Mouse (Mus musculus): ENCODE measurements around the gene Lhcgr.
"Not testable (repeated sequence)": the region's sequence is repeated elsewhere in the genome, so short reads cannot be mapped to it uniquely, and the experiment has no call there.

The Lhcgr gene

DNA sequence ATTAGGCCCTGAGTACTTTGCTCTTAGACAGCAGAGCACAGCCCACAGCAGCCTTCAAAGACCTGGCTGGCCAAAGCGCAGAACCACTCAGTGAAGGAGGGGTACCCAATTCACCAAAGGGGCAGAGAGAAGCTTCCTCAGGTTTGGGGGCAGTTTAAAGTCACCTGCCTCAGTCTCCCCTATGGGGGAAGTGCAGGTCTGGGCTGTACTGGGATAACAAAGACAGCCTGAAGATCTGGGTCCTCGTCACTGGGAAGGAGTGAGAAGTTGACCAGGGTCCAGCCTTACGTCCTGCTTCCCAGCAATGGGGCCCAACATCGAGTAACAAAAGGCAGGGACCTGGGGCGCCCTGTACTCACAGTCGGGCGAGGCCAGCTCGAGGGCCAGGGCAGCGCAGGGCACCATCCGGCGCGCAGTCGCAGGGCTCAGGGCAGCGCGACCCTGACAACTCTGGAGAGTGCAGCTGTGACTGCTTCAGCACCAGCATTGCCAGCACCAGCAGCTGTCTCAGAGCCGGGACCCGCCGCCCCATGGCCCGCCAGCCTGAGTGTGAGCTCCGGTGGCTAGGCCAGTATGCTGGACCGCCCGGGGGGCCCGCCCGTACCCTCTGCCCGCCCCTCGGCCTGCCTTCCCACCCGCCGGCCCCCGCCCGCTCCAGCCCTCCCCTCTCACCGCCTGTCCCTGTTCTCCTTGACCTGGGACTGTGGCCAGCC, at the start of gene Lhcgr:
TSS of gene Lhcgr (minus strand) at position 551 of the 713 bp plus-strand sequence.
- in situ Hi-C loops (cut with MboI, MseI), result no loop called here

DNA sequence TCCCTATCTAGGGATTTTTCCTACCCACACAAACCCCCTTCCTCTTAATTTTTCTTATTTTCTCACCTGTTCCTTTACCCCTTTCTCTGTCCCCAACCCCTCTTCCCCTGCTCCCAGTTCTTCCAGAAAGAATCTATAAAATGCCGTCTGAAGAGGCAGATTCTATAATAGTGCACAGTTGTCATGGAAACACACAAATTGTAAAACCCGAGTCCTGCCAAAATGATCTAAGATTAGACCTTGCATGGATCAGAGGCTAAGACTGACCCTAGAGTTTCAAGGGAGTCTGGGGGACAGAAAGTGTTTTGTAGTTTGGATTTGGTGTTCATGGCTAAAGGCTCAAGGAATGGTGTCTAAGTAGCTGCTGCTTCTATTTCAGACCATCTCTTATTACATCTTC, 25.8 kb upstream of the Lhcgr start:
- in situ Hi-C loops (cut with MboI, MseI), result no loop called here

DNA sequence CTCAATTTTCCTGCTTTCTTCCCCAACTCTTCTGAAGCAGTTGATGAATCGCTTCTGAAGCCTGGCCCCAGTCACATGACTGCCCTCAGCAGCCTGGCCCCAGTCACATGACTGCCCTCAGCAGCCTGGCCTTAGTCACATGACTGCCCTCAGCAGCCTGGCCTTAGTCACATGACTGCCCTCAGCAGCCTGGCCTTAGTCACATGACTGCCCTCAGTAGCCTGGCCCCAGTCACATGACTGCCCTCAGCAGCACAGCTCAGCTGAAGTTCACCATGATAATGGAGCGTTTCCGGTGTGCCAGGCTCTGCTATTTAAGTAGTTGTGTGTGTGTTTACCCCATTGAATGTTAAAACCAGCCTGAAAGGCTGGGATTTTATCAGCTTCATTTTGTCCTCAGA, 21.2 kb upstream of the Lhcgr start:
- in situ Hi-C loops (cut with MboI, MseI), result not testable (repeated sequence)

DNA sequence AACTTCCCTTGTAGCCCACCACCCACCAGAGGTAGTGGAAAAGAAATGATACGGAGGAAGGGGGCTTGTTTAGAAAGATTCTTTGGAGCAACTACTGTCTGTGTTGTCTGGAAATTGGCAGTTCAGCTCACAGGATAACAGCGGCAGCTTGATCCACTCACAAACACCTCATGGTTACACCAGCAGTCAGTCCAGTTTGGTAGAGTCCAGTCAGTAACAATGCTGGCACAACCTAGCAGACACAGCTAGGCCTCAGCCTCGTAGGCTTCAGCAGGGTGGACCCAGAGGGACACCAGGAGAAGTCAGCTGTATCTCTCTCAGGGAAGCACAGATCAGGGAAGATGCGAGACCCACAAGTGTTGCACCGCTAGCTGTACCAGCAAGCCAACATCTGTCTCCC, 19.0 kb upstream of the Lhcgr start:
- in situ Hi-C loops (cut with MboI, MseI), result no loop called here

DNA sequence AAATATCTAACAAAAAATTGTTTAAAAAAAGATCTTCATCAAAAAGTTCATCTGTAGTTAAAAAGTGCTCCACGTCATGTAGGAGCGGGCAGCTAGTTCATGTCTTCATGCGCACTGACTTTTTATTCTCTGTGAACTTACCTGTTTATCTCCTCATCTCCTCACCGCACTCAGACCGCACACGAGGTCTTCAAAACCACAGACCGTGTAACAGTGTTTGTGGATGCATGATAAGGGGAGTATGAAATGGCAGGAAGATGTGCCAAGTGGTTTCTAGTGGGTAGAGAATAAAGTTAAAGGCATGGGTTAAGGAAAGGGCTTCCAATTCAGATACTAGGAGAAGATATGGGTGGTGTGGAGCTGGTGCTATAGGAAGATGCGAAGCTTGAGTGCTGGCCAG, 14.6 kb upstream of the Lhcgr start:
- in situ Hi-C loops (cut with MboI, MseI), result no loop called here

DNA sequence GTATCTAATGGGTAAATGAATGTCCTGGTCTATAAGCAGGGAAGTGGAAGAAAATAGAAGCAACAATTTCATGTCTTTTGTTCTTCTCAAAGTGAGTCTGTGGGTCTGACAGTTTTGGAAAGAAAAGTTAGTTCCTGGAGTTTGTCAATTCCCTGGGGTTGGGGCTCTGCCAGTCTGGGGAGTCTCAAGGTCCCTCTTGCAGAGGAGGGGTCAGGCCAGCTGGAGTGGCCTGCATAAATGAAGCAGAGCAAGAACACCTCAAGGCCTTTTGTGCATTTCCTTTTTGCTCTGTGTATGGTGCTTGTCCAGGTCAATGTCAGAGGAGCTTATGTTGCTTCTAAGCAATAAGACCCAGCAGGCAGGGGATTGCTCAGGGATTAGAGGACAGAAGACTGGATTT, 11.7 kb upstream of the Lhcgr start:
- in situ Hi-C loops (cut with MboI, MseI), result no loop called here

DNA sequence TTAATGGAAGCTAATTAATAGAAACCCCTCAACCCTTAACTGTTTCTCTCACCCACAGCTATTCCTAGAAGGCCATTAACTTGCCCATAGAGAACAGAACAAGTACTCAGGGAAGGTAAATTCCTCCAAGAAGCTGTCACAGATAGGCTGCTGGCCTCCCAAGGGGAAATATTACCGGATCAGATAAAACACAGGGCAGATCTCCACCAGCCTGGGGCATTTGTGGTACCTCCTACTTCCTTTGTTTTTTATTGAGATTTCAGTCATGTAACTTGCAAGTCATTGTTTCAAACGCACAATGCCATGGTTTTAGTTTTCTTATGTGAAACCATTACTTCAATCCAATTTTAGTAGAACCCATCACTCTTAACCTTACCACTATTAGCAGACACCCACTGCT, 1.1 kb downstream of the Lhcgr start:
- in situ Hi-C loops (cut with MboI, MseI), result no loop called here

DNA sequence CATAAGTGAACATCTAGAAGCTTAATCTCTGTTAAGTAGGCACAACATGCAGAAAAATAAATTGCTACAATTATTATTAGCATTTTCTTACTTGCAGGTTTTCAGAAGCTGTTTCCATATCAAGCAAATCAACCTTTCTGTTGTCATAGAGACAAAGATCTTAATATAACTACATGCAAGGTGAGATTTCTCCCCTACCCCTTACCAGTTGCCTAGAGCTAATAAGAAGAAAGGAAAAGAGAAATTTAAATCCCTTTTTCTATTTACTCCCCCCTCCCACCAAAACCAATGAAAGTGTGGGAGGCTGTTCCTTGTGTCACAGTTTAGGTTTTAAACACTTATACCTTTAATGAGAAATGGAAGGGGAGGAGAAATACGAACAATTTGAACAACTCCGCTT, 3.4 kb downstream of the Lhcgr start:
- in situ Hi-C loops (cut with MboI, MseI), result no loop called here

DNA sequence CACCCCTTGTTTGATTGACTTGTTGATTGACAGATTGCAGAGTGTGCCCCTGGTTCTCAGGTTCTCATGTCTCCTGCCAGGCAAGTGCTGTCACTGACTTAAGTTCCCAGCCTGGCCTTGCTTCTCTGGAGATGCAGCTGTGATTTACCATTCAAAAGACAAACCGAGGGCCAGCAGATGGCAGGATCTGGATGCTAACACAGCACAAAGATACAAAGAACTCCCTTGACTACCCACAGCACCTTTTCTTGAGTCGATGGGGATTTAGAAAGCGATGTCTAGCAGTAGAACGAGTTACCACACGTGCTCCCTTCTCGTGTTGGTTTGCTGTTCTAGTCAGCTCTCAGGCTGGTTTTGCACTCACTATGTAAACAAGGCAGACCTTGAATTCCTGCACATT, 4.9 kb downstream of the Lhcgr start:
- in situ Hi-C loops (cut with MboI, MseI), result no loop called here

DNA sequence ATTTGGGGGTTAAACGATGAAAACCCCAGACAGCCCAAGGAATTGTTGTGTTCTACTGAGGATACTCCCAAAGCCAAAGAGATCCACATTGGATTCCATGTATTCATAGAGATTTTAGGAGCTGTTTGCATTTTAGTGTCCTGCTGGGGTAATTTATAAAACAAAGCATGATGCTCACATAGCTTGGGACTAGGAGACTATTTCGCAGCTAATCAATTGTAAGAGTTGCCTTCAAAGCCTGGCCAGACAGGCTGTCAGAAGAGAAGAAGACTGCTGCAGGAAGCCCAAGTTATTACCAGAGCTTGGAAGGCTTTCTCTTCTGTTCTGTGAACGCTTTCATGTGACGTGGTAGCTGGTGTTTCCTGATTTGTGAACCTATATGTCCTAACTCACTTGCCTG, 5.4 kb downstream of the Lhcgr start:
- in situ Hi-C loops (cut with MboI, MseI), result no loop called here

DNA sequence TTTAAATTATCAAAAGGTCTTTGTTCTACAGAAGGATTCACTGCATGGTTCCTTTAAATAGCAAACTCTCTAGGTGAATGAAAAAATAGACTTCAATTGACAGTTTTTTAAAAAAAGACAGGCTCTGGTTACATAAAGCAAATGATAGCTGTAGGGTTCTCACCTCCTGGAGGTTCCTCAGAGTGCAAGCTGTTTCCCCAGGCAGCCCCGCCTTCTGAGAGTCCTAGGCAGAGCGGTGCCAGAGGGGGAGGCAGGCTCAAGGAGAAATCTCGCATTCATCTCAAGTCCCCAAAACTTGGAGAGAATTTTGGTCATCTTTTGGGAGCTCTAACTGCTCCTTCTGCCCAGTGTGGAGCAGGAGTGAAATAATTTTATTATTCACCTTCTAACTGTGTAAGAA, 12.6 kb downstream of the Lhcgr start:
- in situ Hi-C loops (cut with MboI, MseI), result no loop called here

DNA sequence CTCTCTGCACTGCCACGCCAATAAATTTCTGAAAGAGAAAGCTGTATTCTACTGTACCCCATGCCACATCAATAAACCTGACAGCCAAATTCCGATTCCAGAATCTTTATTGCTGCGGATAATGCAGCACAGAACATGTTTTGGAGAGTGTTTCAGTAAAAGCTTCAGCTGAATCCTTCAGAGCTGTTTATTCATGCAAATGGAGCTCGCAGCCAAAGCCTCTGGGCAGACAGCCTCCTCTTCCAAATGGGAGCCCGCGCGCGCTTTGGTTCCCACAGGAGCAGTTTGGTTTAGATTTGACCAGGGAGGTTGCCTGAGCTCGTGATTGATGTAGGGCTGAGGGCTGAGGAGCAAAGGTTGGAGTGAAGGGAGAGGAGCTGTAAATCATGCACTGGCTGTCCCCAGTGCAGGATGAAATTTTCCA, 17.7 kb downstream of the Lhcgr start:
- in situ Hi-C loops (cut with MboI, MseI), result no loop called here

DNA sequence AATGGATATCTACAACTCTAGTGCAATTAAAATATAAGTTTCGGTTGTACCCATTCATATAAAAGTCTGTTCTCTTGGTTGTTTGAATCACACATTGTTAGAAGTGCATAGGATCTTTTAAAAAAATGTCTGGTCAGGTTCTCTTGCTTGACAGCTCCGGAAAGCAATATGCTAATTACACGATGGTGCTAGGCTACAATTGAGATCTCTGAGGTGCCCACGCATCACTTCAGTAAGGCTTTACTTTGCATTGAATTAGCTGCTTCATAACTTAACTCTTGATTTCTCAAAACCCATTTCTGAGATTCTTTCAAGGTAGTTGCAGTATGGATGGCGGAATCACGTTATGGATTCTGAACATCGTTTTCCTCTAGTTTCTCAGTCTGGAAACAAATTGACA, 21.7 kb downstream of the Lhcgr start:
- in situ Hi-C loops (cut with MboI, MseI), result no loop called here

DNA sequence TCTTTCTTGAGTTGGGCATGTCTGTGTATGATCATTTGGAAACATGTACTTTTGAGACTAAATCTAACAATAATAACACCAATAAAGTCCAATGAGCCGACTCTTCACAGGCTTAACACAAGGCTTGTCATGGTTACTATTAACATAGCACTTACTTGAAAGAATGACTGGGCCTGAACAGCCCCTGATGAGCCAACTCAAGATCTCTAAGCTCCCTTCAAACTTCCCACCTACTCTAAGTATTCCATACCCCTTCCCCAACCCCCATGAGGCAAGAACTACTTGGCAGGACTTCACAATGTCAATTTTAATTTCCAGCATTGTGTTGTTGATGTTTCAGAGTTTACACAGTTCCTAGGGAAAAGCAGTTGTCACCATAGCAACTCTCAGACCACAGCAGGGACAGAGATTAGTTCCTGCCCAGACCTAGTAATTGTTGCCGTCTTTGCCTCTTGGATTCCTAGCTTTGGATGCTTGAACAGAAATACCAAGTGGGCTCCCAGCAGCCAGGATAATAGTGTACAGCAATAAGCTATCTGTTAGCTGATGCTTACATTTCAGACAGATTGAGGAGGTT, 22.4 kb downstream of the Lhcgr start:
- in situ Hi-C loops (cut with MboI, MseI), result no loop called here

DNA sequence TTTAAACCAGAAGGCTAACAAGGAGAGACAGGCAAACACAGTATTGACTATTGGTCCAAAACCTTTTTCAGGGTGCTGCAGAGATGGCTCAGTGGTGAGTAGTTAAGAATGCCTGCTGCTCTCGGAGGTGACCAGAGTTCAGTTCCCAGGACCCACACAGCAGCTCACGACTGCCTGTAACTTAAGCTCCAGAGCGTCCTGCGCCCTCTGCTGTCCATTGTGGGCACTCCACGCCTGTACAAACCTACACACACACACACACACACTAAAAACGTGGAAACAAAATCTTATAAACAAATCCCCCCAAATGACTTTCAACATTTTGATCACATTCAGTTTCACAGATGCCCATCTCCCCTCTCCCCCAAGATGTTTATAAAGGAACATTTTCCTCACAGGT, 24.9 kb downstream of the Lhcgr start:
- in situ Hi-C loops (cut with MboI, MseI), result no loop called here

DNA sequence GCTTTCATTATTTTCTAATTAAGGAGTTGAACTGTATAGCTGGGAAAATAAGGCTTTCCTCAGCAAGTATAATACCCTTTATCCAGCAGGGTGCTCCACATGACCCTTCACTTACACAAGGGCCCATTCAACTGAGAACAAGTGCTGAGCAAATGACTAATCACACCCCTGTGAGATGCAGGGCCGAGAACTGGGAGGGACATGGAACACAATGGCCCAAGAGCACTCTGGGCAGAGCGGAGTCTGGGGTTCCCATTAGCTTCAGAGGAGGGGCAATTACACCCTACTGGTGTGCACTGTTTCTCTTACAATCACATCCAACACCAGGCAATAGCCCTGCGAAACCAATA, 27.7 kb downstream of the Lhcgr start:
- in situ Hi-C loops (cut with MboI, MseI), result no loop called here

DNA sequence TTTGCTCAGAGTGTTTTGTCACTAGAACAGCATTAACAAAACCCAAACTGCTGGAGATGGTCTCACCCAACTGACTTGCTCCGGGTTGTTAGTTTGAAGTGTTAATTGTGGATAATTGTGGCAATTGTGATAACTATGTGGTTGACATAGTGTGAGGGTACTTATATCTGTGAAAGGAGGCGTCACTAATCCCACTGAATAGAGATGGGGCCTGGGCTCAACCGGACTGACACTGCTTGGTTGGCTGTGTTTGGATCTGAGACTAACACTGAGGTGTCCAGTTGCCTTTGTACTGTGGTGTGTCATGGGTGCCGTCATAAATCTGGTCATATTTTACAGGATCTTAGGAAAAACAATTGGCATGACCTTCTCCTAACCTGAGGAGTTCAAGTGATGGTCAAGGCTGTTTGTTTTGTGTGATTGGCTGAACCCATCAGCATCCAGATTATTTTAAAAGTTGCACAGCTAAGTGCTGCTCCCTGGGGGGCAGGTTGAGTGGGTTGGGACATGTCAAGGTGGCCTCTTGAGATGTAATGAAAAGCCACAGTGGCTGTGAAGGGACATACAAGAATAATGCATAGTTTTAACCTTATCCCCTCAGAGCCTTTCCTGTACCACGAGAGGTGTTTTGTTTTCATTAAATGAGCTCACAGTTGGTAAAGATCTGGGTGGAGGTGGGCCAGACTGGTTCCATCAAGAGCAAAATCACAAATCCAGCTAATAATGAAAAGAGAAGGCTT, 28.2 kb downstream of the Lhcgr start:
- in situ Hi-C loops (cut with MboI, MseI), result no loop called here

DNA sequence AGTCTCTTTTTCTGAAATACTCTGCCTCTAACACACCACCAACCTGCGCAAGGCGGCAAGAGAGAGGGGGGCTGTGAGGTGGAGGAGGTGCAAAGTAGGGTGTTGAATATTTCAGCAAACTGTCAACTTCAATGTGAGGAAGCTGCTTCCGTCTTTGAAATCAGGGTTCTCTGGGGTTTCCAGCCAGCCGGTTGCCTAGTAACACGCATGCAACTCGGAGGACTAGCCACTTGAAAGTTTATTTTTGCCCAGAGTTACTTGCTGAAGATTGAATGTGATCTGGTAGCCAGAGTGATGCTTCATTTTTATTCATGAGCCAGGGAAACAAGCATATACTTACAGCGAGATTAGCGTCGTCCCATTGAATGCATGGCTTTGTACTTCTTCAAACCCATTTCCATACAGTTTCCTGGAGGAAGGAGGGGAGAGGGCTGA, 33.8 kb downstream of the Lhcgr start:
- in situ Hi-C loops (cut with MboI, MseI), result loop anchor here in 1 of 2 experiments (10.0 kb wide), 1 partner anchor 103 kb away; no protein-coding TSS in a partner anchor

DNA sequence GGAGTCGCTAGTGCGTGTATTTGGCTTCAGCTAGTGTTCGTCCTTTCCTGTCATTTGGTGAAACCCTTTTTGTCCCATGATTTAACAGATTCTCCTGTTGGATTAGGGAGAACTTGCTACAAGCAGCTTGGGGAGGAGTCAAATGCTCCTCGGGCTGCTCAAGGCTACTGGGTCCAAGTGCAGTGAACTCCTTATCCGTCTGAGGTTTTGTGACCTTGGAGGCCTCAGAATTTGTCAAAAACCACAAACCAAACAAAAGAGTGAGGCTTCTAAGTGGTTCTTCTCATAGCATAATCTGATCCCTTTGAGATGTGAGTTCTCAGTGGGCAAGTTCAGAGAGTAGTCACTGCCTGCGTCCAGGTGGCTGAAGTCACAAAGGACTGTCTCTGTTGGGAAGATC, 36.0 kb downstream of the Lhcgr start:
- in situ Hi-C loops (cut with MboI, MseI), result loop anchor here in 1 of 2 experiments (10.0 kb wide), 1 partner anchor 101 kb away; no protein-coding TSS in a partner anchor

DNA sequence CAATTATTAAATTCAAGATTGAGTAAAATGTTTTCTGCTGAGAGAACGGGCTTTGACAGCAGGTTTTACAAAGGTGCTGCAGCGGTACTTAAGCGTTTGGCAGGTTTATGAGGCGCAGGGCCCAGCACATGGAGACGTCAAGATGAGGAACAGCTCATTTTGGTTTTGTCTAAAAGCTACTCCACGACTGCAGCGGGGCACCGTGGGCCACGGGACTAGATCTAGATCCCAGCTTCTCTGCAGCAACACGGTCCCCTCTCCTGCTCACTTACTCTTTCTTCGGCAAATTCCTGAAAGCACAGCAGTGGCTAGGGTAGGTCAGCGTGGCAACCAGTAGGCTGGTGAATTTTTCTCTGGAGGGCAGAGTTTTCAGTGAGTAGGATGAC, 38.3 kb downstream of the Lhcgr start:
- in situ Hi-C loops (cut with MboI, MseI), result loop anchor here (5.0 to 10.0 kb wide), 2 partner anchors 99 to 101 kb away; no protein-coding TSS in a partner anchor

DNA sequence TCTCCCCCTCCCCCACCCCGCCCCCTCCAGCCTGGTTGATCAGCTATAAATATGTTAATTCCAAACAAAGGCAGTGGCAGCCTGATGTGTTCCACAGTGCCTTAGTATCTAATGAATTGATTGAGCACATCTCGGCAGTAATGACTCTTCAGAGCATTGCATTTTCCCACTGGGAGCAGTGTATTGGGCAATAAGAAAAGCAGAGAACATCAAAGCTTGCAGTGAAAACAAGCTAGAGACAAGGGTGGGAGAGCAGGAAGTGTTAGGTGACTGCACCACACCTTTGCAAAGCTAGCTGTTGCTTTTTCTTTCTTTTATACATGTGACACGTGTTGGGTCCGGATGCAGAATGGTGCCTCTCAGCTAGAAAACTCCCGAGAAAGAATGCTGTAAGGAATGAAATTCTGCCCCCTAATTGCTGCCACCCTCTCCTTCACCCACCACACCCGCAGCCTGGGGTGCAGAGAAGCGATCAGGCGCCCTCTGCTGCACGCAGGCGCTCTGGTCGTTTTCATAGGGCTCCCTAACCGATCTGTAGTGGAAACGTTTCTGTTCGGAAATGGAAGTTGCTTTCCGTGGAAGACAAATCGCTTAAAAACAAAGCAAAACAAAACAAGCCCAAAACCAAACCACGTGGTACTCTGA, 38.8 kb downstream of the Lhcgr start:
- in situ Hi-C loops (cut with MboI, MseI), result loop anchor here (5.0 to 10.0 kb wide), 2 partner anchors 98 to 101 kb away; no protein-coding TSS in a partner anchor

DNA sequence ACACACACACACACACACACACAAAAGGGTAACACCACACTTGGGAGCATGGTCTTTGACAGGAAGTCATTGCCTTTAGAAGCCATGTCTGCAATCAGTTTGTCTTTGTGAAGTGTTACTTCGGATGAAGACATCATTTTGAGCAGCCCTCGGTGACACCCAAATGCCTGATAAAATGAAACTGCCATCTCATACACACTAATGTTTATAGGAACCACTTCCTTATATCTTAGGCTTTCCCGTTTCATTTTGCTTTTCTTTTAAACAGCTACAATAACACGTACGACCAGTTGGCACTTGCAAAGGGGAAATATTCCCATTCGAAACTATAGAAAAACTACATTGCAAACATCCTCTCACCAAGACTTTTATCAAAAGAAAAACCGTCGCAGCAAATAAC, 42.1 kb downstream of the Lhcgr start:
- in situ Hi-C loops (cut with MboI, MseI), result loop anchor here (5.0 to 10.0 kb wide), 2 partner anchors 95 to 97 kb away; no protein-coding TSS in a partner anchor

Measured in T-helper 17 cell (primary cell).